Mouse (Mus musculus) left cerebral cortex, adult 9 months (tissue): ENCODE measurements around the gene Abcb7.

Source experiments
- DNase-seq, 2 experiments: peaks; one replicate each; pipeline ENCODE4 v3.0.0; 2022; ENCODE audit warnings: low spot score in 2 of 2

Abcb7 gene

GRCm38 (mm10) chrX:104413183-104413983 is at the start of gene Abcb7:
Gene Abcb7 (minus strand): TSS chrX:104413856.
- DNase-seq: peak; percentile 53 to 82

DNA sequence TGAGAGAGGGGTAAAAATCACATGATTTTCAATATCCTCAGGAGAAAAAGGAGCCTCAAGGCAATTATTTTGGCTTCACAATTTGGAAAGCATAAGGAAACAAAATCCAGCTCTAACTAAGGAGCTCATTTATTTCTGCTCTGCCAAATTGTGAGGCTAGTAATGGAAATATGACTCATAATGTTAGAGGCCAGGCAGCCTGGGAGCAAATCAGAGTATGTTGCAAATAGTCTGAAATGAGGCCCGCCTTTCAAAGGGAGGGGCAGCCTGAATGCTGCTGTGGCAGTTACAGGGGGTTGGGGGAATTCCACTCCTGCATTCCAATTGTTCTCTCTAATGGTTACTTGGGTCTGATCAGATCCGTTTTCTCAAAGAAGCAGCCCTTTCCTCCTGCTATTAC is 48.1 kb upstream of the Abcb7 start:
- DNase-seq: no peak

GRCm38 (mm10) chrX:104452433-104452832 is 38.8 kb upstream of the Abcb7 start:
- no peak for DNase-seq

DNA sequence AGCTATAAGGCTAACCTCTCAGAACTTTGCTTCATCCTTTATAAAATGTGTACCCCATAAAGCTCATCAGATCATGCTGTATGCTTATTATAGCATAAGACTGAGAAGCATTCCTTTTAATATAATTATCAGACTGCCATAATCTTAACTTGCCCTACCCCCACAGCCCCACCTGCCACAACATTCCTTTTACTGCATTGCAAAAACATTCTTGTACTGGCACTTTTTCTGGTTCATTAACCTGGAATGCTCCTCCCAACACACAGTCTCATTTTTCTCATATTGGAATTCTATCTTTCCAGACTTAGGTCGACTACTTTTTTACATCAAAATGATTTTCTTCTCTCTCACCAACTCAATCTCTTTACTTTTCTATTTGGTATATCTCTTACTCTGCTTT is 19.8 kb upstream of the Abcb7 start:
- no peak for DNase-seq

DNA sequence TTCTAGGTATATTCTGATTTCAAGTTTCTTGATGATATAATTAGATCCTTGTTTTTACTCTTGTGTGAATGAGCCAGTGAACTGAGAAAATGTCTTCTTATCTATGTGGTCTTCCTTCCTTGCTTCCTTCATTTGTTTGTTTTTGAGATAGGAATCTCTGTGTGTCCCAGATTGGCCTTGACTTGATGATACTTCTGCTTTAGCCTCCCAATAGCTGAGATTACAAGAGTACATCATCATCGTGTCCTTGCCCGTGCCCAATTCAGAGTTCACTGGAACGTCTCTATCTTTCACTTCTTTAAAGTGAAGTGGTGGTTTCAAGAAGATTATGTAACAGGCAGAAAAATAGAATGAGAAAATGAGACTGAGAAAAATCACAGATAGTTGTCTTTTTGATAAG is 14.5 kb upstream of the Abcb7 start:
- DNase-seq: no peak

GRCm38 (mm10) chrX:104413995-104414394 is 339 bp upstream of the Abcb7 start:
- no peak for DNase-seq

DNA sequence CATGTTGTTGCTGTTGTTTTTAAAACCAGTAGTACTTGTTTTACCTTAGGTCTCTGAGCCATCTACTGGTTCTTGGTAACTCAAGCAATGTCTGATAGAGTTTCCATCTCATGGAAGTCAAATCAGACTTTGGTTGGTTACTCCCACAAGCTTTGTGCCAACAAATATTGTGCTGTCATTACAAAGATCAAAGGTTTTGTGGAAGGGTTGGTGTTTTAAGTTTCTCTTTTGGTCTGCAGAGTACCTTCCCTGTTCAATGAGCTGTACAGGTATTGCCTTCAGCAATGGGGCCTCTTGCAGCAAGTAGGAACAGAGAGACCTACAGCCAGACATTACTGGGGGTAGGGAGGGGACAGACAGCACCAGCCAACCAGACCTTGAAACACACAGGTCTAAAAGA is 5.5 kb downstream of the Abcb7 start:
- no peak for DNase-seq

GRCm38 (mm10) chrX:104402463-104402862 is 11.2 kb downstream of the Abcb7 start:
- DNase-seq: no peak

DNA sequence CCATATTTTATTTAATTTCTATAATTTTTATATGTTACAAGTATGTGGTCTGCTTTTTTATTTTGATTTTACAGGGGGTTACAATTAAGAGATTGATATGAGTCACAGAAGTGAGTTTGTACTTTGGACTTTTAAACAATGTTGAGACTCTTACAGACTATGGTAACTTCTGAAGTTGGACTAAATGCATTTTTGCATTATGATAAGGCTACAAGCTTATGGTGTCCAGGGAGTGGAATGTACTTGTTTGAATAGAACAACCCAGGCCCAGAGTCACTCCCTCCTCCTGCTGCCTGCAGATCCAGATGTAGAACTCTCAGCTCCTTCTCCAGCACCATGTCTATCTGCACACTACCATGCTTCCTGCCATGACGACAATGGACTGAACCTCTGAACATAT is 12.5 kb downstream of the Abcb7 start:
- no peak for DNase-seq

GRCm38 (mm10) chrX:104397526-104397925 is 16.1 kb downstream of the Abcb7 start:
- DNase-seq: no peak

DNA sequence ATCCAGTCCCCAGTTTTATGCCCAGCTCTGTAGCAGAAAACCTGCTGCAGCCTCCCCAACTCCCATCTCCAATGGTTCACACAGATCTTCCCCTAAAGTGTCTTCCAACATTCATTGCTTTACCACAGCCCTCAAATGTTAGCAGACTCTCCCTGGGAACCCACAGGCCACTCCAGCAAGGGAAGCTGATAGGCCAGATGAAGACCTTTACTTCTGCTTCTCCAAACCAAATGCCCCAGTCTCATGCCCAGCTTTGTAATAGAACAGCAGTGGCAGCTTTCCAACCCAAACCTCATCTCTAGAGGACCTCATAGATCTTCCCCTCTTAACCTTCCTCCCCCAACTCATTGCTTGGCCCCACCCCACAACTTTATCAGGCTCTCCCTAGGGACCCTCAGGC is 54.0 kb downstream of the Abcb7 start:
- DNase-seq: no peak

GRCm38 (mm10) chrX:104355842-104356241 is 57.8 kb downstream of the Abcb7 start:
- no peak for DNase-seq

- DNase-seq: peak; percentile 1 to 7
Measured at GRCm38 (mm10) chrX:104348146-104348545, 65.5 kb downstream of the Abcb7 start.

GRCm38 (mm10) chrX:104291721-104292120 is 121.9 kb downstream of the Abcb7 start:
- DNase-seq: no peak

DNA sequence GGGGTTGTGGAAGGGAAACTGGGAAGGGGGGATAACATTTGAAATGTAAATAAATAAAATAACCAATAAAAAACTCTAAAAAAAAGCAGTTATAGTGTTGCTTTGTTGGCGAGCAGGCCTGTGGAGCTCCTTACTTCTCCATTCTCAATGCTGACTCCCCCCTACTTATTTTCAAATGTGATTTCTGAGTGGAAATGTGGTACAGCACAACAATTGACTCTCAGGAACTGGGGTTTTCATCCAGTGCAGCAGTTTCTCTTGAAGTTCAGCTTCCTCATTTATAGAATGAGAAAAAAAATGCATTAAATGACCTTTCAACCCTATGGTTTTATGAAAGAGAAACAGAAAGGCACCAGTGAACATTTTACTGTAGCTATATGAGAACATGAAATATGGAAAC is 133.8 kb downstream of the Abcb7 start:
- DNase-seq: no peak

DNA sequence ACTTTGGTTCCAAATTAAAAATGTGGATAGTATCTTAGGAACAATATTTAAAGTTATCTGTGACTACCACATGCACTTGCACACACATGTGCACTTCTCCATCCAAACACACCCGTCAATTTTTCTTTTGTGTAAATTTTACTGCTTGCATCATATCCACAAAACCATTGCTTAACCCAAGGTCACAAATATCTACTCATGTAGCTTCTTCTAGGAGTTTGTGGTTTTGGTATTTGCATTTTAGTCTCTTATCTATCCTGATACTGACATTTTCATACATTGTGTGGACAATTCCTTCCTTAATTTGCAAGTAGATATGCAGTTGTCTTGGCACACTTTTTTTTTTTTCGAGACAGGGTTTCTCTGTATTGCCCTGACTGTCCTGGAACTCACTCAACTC is 149.3 kb downstream of the Abcb7 start:
- DNase-seq: no peak

DNA sequence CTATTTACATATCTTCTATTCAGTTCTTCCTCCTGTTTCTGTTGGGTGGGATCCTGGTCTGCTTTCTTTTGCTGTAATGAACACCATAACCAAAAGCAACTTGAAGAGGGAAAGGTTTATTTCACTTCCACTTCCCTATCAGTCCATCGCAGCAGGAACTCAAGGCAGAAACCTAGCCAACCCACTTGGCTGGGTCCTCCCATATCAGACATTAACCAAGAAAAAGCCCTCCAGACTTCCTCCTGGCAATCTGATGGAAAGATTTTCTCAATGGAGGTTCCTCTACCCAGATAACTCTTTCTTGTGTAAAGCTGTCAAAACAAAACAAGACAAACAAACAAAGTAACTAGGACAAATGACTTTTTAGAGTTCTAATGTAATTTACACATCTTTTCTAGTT is 151.2 kb downstream of the Abcb7 start:
- no peak for DNase-seq

DNA sequence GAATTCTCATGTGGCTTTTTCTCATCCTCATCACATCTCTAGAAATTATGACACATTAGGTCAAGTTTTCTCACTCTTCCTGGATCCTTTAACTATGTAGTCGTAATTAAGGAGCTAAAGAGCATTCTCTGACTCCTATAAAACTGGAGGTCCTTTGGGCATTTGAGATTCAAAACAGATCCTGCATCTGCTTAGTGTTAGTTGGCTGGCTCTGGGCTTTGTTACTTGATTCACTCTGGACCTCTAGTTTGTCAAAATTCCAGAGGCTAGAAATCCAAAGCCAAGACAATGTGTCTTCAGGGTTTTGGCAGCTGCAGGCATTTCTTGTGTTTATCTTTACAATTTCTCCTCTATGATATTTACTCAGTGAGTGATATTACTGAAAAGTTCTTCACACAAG is 157.1 kb downstream of the Abcb7 start:
- no peak for DNase-seq
